Comparison of ENCODE assay signal across 13 mouse cellular contexts in genomic region chr14:24827381-24828031, GRCm38 (mm10).
DNase-seq lines count a peak whose midpoint lies in the region; ATAC-seq and TF ChIP-seq lines count a peak whose summit lies in the region.
"Had no signal": no experiment of that assay in that cellular context is flagged by ENCODE, and none has a peak within 500 bp of the region (broad histone marks: within the 10 kb centered on the region; RNA-seq: fewer than 3 reads in every experiment).

No protein-coding gene starts in this region.

- H3K4me3 ChIP-seq in heart, embryonic 13.5 days: no peak overlapping the region
- H3K4me3 ChIP-seq in cortical plate, adult 2 months (ENCODE audit: insufficient read depth, low read length): no peak overlapping the region
- H3K4me3 ChIP-seq in hindbrain, embryonic 10.5 days: peak overlapping the region; percentile 14; the same call in 1 of the 2 replicates
- H3K4me3 ChIP-seq in midbrain, embryonic 13.5 days (replicated peaks): no peak overlapping the region

- TF ChIP-seq POLR2A in cortical plate, adult 2 months (IDR thresholded peaks at IDR 0.05; ENCODE audit: extremely low read depth, insufficient read depth, low read length): no peak

- TF ChIP-seq CTCF in cortical plate, adult 2 months (IDR thresholded peaks at IDR 0.05; ENCODE audit: extremely low read depth, insufficient read depth, low read length): no peak

- no peaks in the 10 kb centered on the region for H3K36me3 ChIP-seq in heart, embryonic 13.5 days
- H3K36me3 ChIP-seq in hindbrain, embryonic 10.5 days: no peaks in the 10 kb centered on the region
- no peaks in the 10 kb centered on the region for H3K36me3 ChIP-seq in midbrain, embryonic 13.5 days

- H3K9me3 ChIP-seq in heart, embryonic 13.5 days: no peaks in the 10 kb centered on the region
- no peaks in the 10 kb centered on the region for H3K9me3 ChIP-seq in hindbrain, embryonic 10.5 days
- H3K9me3 ChIP-seq in midbrain, embryonic 13.5 days: no peaks in the 10 kb centered on the region

- 30% methylated on average over 8 of the region's 8 CpGs for WGBS in heart, embryonic 13.5 days
- 13% methylated on average over 8 of the region's 8 CpGs for WGBS in hindbrain, embryonic 10.5 days
- whole genome bisulfite sequencing in midbrain, embryonic 13.5 days: 4% methylated on average over 8 of the region's 8 CpGs

- no peaks in the 10 kb centered on the region for H3K27me3 ChIP-seq in heart, embryonic 13.5 days (replicated peaks)
- 0 out of 2 replicates have a peak, but pooled peaks cover 5% of the 10 kb centered on the region for H3K27me3 ChIP-seq in hindbrain, embryonic 10.5 days (ENCODE audit: insufficient read depth, poor library complexity, severe bottlenecking)
- no peaks in the 10 kb centered on the region for H3K27me3 ChIP-seq in midbrain, embryonic 13.5 days

- no peak for ATAC-seq in heart, embryonic 13.5 days (ENCODE audit: extremely low read depth, insufficient number of reproducible peaks, low FRiP score, low TSS enrichment)
- peak; percentile 81 for ATAC-seq in midbrain, embryonic 13.5 days

- intact Hi-C loops in heart, postnatal 10 days (cut with DNase I): no loop called here

- DNase-seq in heart, postnatal 10 days: no peak
- DNase-seq in hindbrain, embryonic 10.5 days (ENCODE audit: low spot score): peak; percentile 83
- DNase-seq in thymus, postnatal 0 days (ENCODE audit: low spot score): no peak
- no peak for DNase-seq in thymus, postnatal 36 days
- no peak for DNase-seq in gastrocnemius, adult 18-20 months (ENCODE audit: low spot score)
- DNase-seq: B cell, adult 2 months; cerebellum, postnatal 25 days; heart, postnatal 36 days; lung, adult 2 months; thymus, postnatal 4 days had no signal

- peak overlapping the region; percentile 37; the same call in 1 of the 2 replicates for H3K9ac ChIP-seq in heart, embryonic 13.5 days
- peak overlapping the region; percentile 53 for H3K9ac ChIP-seq in midbrain, embryonic 13.5 days (replicated peaks)

- H3K4me1 ChIP-seq in heart, embryonic 13.5 days: peaks cover 58% of the 10 kb centered on the region
- peaks cover 3% of the 10 kb centered on the region; the same call in 1 of the 2 replicates for H3K4me1 ChIP-seq in cortical plate, adult 2 months (ENCODE audit: control insufficient read depth, insufficient read depth, low read length)
- peaks cover 86% of the 10 kb centered on the region for H3K4me1 ChIP-seq in hindbrain, embryonic 10.5 days (replicated peaks)
- peaks cover 76% of the 10 kb centered on the region for H3K4me1 ChIP-seq in midbrain, embryonic 13.5 days (replicated peaks)

- peak overlapping the region; percentile 70 for H3K27ac ChIP-seq in heart, embryonic 13.5 days (replicated peaks)
- H3K27ac ChIP-seq in cortical plate, adult 2 months (ENCODE audit: insufficient read depth, low read length): peak overlapping the region; percentile 50
- peak overlapping the region; percentile 88 for H3K27ac ChIP-seq in hindbrain, embryonic 10.5 days
- peak overlapping the region; percentile 96 for H3K27ac ChIP-seq in midbrain, embryonic 13.5 days

- H3K4me2 ChIP-seq in heart, embryonic 13.5 days: no peak overlapping the region; the same call in 1 of the 2 replicates
- H3K4me2 ChIP-seq in midbrain, embryonic 13.5 days (replicated peaks): peak overlapping the region; percentile 32
